Mouse (Mus musculus): ENCODE data around the gene Sarnp.

DNA sequence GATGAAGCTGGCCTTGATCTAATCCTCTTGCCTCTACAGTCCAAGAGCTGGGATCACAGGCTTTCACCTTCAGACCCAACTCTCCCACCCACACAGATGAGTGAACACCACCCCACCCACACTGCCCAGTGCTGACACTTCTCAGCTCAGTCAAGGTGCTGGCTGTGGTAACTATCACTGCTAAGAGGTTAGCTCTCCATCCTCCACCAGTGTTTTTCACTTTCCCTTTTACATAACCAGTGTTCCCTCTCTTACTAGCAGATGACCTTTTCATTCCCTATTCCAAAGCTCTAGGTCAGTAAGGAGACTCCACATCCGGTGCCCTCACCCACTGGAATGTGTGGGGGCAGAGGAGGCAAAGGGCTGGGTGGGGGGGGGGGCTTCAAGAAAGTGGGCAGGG, 104.1 kb downstream of the Sarnp start:
- TF ChIP-seq CTCF (IDR thresholded peaks at IDR 0.05; ENCODE audit: insufficient read depth, low read length) (no peak), POLR2A (IDR thresholded peaks at IDR 0.05; ENCODE audit: borderline replicate concordance, extremely low read depth, low read depth, low read length) (no peak)

All from lung, adult 2 months (tissue).